Mouse (Mus musculus) layer of hippocampus, adult 9-10 months (tissue): Measurements from ENCODE around the gene Dynlrb1.

Source experiments
- DNase-seq: peaks from one replicate; pipeline ENCODE4 v3.0.0; 2022; ENCODE audit warnings: low spot score

Dynlrb1 gene

GRCm38 (mm10) chr2:155236362-155236992 is at the start of gene Dynlrb1:
TSS of gene Dynlrb1 (plus strand) at chr2:155236533.
- peak; percentile 99 for DNase-seq

DNA sequence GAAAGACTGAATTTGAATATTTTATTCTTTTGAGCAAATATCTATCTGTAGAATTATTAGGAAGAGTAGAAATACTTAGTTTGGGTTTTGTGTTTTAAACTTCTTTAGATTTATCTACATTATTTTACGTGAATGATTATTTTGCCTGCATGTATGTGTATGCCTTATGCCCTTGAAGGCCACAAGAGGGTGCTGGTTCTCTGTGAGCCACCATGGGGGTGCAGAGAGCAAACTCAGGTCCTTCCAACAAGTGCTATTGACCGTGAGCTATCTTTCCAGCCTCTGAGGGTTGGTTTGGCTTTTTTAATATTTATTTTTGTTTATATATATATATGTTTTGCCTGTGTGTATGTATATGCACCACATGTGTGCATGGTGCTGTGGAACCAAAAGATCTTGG is 28.9 kb upstream of the Dynlrb1 start:
- DNase-seq = no peak

GRCm38 (mm10) chr2:155223145-155223544 is 13.2 kb upstream of the Dynlrb1 start:
- DNase-seq = no peak

- no peak for DNase-seq
Observed at GRCm38 (mm10) chr2:155224721-155225120, 11.6 kb upstream of the Dynlrb1 start.

- no peak for DNase-seq
Observed at GRCm38 (mm10) chr2:155235746-155236361, 479 bp upstream of the Dynlrb1 start.

DNA sequence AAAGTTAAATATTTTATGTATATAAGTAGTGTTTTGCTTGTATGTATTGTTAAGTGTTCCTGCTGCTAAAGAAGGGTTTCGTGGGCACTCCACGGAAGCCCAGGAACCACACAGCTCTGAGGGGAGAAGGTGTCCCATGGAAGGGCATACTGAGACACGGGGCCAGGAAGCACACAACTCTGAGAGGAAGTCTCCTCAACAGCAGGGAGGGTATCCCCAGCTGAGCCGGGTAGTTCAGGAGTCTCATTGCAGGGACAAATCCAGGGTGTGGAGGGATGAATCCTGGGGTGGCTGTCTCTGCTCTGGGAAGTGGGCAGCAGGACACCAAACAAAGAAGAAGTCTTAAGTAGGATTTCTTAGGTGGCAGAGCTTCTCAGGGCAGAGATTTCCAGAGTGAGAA is 943 bp downstream of the Dynlrb1 start:
- no peak for DNase-seq

DNA sequence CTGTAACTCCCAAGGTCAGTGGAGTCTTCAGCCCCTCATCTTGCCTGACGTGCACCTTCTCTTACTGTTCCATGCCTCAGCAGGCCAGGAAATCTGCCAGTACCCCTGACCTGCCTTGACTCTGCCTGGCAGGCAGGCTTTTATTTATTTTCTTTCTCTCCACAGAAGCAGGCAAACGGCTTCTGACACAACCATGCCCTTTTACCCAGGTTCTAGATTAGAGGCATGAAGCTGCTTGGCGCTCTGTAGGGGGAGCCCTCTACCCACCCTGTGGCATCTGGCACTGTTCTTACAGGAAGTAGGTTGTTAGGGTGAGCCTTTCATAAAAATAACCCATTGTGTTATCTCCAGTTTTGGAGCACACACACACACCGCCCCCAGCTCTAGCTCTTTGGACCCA is 4.6 kb downstream of the Dynlrb1 start:
- no peak for DNase-seq

- no peak for DNase-seq
Observed at GRCm38 (mm10) chr2:155242296-155242855, 6.0 kb downstream of the Dynlrb1 start.

GRCm38 (mm10) chr2:155246231-155246630 is 9.9 kb downstream of the Dynlrb1 start:
- DNase-seq = no peak

DNA sequence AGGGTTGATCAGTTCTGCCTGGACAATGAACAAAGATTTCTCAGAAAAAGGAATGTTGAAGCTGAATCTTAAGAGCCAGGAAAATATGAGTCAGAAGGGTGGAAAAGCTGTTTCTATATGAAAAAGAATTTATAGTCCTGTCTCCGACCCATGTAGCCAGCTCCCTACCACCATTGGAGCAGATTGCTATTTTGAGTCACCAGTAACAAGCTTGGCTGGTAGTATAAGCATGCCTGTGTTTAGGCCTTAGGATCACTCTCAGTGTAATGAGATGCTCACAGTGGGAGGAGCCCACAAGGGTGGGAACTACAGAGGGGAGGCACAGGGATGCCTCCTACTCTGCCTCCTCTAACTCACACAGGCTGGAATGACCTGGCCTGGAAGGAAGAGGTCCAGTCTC is 11.9 kb downstream of the Dynlrb1 start:
- no peak for DNase-seq

- no peak for DNase-seq
Observed at GRCm38 (mm10) chr2:155248718-155249117, 12.4 kb downstream of the Dynlrb1 start.

DNA sequence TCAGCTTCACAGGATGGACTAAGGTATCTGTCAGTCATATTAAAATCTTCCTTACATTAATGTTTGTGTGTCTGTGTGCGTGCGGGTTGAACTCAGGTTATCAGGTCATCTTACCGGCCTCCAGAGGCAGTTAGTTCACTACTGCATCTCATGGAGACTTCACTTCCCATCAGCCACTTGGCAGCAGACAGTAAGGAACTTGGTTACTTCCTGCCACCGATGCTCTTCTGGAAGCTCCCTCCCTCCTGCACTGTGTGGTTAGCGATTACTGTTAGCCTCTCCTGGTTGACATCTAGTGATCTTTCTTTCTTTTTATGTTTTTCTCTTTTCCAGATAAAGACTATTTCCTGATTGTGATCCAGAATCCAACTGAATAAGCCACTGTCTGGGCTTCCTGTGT is 13.3 kb downstream of the Dynlrb1 start:
- DNase-seq = no peak

- DNase-seq = no peak
Observed at GRCm38 (mm10) chr2:155265526-155265925, 29.2 kb downstream of the Dynlrb1 start.

GRCm38 (mm10) chr2:155266896-155267295 is 30.6 kb downstream of the Dynlrb1 start:
- no peak for DNase-seq

- no peak for DNase-seq
Observed at GRCm38 (mm10) chr2:155271957-155272356, 35.6 kb downstream of the Dynlrb1 start.

DNA sequence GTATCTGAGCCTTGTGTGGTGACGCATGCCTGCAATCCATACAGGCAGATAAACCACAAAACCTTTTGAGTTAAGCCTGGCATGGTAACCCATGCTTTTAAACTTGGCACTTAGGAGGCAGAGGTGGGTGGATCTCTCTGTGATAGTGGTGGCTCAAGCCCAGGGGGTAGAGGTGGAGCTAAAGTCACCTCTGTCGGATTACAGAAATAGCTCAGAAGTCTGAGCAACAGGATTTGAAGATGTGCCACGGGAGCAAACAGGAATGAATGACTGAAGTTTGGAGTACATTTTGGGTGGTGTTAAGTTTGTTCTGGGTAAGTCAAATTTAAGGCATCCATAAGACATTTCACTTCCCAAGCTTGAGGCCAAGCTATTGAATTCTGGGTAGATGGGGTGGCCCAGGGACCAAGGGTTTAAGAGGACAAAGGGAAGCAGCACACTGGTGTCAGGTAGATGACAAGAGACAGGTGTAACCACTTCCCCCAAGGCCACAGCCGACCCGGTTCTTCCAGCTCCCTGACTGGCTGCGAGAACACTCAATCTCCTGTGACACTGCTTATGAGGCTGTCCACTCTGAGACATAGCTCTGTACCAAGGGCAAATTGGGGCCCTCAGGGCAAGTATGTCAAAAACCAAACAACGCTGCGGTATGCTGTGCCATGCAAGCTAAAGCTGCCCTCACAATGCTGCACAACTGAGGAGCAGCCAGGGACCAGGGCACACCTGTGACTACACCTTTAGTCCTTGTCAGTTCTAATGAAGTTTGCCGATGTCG is 36.2 kb downstream of the Dynlrb1 start:
- DNase-seq = no peak

GRCm38 (mm10) chr2:155273603-155274002 is 37.3 kb downstream of the Dynlrb1 start:
- DNase-seq = no peak

GRCm38 (mm10) chr2:155276195-155276594 is 39.9 kb downstream of the Dynlrb1 start, which contains the start of gene Map1lc3a:
TSS of gene Map1lc3a (plus strand) at chr2:155276297.
- DNase-seq = peak; percentile 98

- DNase-seq = no peak
Observed at GRCm38 (mm10) chr2:155276621-155277175, 40.4 kb downstream of the Dynlrb1 start.

GRCm38 (mm10) chr2:155277721-155278120 is 41.4 kb downstream of the Dynlrb1 start:
- no peak for DNase-seq

GRCm38 (mm10) chr2:155278361-155278760 is 42.0 kb downstream of the Dynlrb1 start:
- DNase-seq = no peak

GRCm38 (mm10) chr2:155279163-155279562 is 42.8 kb downstream of the Dynlrb1 start:
- no peak for DNase-seq
